Mouse (Mus musculus) right cerebral cortex, postnatal 4 days (tissue): ENCODE measurements around the gene Sdk1.
"Not testable (repeated sequence)": the region's sequence is repeated elsewhere in the genome, so short reads cannot be mapped to it uniquely, and the experiment has no call there.

ENCODE experiments used
- DNase-seq: peaks from one replicate; pipeline ENCODE4 v3.0.0-alpha.2; 2022

Sdk1 gene

DNA sequence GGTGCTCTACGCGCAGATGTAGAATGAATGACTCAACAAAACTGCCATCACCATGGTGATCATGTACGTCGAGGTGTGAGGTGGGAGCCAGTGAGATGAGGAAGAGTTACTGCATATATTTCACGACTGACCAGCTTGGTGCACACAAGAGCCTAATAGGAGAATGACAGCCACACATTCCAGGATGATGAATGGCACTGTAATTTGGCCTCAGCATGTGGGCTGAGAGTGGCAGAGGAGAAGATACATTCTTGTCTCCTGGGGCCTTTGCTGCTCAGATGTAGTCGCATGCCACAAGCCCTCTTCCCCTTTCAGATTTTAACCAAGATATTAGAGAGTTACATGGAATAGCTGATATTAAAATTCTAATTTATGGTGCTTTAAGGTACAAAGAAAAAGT lies 264.0 kb downstream of the Sdk1 start:
- DNase-seq: no peak

DNA sequence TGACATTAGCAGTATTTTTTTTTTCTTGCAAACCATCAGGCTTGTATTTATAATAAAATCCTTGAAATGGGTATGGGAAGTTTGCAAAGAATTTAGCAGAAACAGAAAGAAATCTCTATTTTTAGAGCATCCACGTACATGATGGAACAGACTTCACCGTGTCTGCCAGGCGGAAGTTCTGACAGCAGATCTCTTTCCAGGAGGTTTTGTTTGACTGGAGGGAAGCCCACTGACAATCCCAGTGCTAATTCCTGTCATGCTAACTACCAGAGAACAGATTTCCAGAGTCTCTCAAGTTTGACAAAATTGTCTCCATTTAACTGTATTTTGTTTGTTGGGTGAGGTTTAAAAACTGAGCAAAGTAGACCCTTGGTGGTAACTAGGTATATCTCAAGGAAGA lies 265.1 kb downstream of the Sdk1 start:
- no peak for DNase-seq

DNA sequence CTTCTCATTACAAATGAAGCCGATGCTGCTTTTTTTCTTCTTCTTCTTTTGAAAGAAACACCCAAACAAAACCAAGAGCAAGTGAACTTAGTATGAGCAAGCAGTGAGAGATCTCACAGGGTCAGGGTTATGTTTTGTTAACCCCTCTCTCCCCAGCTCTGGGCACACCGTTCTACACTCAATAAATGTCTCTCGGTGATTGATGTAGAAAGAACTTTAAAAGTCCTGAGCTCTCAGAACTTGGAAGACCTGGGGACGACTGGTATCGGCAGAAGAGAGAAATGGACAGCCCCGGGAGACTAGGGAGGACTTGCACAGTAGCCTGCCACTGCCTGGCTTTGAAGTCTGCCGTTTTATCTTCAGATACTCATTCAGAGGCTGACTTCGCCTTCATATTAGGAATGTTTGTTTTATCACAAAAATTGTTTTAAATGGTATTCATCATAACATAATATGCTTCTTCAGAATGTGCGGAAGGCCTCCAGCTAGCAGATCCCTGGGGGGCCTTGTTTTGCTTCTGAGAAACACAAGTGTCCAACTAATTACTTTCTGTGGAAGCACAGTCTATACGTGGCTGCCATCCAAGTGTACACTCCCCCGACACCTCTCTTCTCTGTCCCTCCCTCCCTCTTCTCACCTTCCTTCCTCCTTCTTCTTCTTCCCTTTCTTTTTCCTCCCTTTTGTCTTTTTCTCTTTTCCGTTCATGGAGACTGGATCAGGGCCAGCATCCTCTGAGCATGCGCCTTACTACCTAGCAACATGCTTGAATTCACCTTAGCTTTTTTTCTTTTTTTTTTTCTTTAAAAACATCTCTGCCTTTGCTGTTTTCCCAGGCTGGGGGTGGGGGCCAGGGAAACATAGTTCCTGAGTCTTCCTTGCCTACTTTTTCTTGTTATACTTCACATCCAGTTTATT lies 283.8 kb downstream of the Sdk1 start:
- DNase-seq: peak; percentile 46

DNA sequence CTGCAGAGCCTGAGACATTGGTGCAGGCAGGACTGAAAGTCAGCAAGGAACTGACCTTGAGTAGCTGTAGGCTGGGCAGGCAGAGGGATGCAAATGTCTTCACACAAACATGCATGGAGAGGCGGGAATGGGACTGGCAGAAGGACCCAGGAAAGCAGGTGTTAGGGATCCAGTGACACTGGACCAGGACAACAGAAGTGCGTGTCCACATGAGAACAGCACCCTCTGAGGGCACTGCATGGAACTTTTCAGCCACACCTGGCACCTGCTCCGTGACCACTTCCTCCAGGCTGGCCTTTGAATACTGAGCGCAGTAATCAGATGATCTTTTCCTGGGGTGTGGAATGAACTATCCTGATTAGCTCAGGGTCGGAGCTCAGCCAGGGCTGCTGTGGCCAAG lies 298.9 kb downstream of the Sdk1 start:
- DNase-seq: no peak

DNA sequence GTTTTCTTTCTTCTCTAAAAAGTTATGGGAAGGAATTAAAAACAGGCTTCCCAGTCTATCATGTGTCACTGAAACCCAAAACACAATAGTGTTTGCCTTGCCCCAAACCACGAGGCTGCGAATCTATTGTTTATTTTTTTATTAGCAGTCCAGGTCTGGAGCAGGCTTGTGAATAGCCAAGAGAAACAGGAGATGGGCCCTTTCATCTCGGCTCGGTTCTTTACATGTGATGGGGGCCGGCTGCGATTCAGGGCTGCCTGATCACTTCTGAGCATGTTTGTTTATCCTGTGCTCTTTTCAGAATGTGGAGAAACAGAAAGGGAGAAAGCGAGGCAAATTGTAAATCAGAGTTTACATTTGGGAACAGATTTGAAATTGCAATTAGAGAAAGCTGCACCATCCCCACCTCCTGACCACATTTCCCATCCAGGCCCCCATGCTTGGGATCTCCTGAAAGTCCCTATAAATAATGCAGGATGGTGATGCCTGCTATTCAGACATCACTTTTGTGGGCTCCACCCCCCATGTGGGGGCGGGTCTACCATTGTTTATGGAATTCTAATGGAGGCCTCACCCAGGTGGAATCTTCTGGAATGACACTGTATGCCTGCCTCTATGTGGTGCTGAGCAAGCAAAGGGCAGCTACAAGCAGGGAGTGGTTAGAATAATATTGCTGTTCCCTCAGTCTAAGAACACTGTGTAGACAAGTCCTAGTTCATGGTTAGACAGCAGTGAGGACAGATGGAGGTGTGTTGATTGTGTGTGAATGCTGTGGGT lies 301.8 kb downstream of the Sdk1 start:
- DNase-seq: no peak

DNA sequence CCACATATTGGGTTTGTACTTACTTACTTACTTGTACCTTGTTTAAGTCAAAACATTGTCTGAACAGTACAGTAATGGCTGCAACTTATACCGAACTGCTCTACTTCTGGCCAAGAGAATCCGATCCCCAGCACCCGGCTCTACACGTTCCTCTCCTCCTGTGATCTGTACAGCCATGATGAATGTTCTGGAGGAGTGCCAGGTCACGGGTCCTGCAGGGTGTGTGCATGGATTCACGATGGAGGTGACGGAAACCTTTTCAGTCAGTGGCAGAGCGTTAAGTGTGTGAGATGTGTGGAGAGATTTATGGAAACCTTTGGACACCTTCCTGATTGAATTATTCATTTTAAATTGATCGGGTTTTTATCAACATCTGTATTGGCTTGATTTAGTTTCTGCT lies 312.2 kb downstream of the Sdk1 start:
- no peak for DNase-seq

DNA sequence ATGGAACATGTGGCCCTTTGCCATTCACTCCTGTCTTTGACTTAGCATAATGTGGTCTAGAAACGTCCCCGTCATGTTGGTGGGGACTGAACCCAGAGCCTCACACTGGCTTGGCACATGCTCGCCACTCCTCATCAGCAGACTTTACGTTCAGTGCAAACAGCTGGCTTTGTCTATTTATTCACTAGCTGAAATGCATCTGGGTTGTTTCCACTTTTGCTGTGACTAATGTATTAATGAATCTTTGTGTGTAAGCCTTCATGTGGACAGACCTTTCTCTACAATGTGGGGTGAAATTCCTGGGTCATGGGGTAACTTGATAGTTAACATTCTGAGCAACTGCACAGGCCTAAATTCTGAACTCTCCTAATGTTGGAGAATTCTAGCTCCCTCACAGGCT lies 317.4 kb downstream of the Sdk1 start:
- DNase-seq: no peak

DNA sequence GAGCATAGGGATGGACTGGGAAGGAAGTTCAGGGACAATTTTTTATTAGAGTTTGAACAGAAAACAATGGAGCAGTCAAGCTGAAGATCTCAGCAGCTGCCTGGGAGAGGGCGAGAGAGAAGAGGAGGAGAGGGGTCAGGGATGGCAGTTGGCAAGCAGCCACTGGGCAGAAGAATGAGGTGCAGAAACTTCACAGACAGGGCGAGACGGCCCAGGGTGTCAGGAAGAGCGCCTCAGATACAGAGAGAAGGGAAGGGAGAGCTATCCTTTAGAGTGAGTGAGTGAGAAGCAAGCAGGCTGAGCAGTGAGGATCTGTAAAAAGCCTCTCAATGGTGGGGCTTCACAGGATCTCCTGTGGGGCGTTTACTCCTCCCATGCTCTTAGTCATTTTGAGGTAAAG lies 319.0 kb downstream of the Sdk1 start:
- DNase-seq: no peak

DNA sequence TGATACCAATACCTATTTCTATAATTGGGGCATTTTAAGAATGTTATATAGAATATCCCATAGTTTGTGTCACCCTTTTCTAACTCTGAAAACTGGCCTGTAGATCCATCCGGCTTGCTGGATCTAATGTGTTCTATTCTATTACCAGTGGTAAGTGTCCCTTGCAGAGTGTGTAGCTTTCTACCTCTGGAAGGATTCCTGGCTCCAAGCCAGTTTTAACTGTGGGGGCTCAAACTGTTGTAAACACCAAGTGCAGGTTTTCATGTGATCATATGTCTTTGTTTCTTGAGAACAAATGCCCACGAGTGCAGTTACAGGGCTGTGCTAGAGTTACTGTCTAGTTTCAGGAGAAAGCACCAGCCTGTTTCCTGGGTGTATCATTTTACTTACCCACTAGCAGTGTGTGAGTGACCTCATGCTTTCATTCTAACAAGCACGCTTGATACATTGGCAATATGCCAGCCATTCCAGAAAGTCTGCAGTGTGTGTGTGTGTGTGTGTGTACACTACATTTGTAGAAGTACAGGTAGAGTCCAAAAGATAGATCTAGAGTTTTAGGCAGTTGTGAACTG lies 320.8 kb downstream of the Sdk1 start:
- no peak for DNase-seq

DNA sequence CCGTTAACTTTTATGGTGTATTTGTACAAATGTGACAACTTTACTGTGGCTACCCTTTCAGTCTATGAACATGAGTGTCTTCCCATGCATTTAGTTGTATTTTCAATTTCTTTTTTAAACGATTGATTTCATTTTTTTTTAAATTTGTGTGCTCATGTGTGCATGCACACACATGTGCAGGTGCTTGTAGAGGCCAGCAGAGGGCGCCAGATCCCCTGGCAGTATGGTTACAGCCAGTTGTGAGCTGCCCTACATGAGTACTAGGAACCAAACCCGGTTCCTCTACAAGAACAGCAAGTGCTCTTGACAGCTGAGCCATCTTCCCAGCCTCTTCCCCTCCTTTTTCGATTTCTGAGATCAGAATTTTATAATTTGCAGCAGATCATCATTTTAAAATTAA lies 322.9 kb downstream of the Sdk1 start:
- no peak for DNase-seq

DNA sequence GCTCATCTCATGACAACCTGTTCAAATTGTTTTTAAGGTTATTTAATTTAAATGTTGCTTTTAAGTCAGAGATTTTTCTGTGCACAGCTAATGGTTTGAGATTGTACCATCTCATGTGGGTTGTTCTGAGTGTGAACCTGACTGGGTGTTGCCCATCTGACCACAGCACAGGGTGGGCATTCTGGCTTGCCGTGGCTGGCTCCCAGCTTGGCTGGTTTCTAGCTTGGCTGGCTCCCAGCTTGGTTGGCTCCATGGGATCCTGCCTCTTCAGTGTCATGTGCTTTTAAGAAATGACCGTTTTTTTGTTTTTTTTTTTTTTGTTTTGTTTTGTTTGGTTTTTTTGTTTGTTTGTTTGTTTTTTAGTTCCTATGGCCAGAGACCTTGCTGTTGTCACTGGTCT lies 326.8 kb downstream of the Sdk1 start:
- DNase-seq: no peak

DNA sequence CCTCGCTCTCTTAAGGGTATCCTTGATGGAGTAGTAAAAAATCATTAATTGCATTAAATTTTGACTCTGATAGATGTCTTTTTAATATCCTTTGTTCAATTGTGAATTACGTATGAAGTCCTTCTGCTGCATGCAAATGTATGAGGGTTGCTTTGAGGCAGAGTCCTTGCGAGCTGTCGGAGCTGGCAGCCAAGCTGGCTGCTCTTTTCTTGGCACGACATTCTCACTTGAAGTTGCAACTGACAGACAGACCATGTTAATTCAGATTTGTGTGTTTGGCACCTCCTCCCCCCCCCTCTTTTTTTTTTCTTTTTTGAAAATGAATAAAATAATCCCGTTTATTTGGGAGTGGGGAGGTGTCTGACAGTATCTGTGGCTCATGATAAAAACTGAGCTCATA lies 329.2 kb downstream of the Sdk1 start:
- peak; percentile 30 for DNase-seq

DNA sequence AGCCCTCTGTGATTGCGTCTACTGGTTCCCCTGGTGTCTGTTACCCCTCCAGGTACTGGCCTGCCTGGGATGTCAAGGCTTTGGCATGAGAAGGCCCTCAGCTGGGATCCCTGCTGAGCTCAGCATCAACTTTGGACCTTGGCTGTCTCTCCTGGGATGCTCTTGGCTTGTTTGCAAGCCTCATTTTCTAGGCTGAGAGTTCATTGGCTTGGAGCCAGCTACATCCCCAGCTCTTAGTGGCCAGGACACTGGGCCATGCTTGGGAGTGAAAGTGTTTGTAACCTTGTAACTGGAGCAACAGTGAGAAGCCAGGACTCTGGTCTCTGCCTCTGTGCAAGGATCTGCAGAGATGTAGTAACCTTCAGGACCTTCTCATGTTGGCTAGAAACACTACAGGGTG lies 333.0 kb downstream of the Sdk1 start:
- no peak for DNase-seq

DNA sequence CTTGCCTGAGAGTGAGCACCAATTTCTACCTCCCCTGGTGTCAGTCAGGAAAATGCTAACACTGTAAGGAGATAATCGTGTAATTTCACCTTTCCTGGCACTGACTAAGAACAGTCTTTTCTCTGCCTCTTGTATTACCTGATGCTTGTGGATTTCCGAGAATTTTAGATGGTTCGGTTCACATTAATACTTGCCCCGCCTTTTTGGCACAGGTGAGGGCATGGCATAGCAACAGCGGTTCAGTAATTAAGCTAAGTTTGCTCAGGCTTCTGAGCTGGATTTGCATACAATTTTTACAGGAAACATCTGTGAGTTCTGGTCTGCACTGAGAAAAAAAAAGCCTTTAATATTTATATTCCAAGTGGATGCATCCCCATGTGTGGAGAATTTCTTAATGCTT lies 350.0 kb downstream of the Sdk1 start:
- DNase-seq: no peak

DNA sequence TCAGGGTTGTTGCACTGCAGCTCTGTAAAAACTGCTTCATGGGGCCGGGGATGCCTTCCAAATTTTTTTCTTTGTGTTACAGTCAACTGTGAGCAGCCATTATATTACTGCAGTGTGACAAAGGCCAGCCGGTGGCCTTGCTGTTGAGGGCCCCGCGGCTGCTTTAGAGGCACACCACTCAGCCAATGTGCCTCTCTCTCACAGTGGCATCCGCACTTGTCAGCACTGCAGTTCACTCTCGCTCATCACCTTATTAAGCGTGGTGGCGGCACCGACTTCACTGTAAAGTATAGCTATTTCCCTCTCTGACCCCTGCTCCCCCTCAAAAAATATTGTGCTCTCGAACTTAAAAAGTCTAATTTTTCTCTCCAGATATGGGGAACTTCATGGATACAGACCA lies 371.4 kb downstream of the Sdk1 start:
- DNase-seq: no peak

DNA sequence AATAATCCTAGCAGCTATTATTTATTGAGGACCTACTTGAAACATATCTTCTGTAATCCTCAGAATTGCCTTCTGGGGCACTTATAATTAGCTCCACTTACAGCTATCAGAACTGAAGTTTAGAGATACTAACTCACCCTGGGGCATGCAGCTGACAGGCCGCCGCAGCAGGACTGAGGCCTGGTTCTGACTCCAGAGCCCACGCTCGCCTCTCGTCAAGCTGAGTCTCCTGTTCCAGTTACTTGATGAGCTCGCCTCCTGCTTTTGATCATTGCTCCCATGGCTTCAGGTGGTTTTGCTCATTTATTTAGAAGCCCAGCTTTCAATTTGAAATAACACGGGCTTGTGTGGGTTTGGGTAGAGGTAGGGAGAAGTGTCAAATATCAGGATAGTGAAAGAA lies 374.5 kb downstream of the Sdk1 start:
- DNase-seq: no peak

DNA sequence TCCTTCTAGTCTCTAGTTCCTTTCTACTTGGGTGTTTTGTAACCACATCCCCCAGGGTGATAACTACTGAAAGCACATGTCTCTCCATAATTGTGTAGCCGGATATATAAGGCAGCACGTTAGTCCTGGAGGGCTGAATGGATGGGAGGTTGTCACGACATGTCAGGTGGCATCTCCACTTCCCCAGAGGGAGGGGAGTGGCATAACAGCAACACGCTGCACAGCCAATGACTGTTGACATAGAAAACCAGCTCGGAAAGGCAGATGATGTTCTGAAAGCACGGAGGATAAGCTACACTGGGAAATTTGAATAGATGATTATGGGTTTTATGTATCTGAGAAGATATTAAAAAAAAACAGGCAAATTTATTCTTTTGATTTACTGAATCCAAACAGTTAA lies 376.4 kb downstream of the Sdk1 start:
- no peak for DNase-seq

DNA sequence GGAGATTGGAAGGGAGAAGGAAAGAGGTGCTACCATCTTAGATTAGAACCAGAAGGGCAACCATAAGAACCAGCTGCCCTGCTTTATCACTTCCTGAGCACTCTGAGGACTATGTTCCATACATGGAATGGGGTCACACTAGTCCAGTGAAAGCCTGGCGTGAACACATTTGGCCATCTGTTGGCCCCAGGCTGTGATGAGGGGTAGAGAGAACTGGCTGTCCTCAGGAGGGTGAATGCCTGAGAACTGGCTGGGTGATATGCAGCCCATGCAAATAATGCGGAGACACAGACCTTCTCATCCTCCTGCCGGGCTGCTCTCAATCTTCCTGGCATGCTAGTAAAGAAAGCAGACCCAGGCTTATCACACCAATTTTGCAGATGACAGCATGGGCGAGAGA lies 384.1 kb downstream of the Sdk1 start:
- DNase-seq: no peak

DNA sequence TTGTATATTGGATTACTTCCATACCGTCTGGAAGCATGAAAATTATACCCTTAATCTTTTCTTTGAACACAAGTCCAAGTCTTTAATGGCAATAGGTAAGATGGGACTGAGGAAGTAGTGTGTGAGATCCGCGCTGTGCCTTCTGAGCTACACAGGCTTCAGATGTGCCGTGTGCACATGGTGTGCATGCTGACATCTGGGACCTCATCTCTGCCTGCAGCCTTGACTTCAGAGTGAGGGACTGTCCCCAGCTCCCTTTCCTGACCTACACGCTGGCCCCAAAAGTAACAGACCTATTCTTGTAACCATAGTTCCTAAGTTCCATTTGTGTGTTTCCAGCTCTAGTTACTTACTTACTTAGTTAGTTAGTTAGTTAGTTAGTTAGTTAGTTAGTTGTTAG lies 390.4 kb downstream of the Sdk1 start:
- DNase-seq: no peak

DNA sequence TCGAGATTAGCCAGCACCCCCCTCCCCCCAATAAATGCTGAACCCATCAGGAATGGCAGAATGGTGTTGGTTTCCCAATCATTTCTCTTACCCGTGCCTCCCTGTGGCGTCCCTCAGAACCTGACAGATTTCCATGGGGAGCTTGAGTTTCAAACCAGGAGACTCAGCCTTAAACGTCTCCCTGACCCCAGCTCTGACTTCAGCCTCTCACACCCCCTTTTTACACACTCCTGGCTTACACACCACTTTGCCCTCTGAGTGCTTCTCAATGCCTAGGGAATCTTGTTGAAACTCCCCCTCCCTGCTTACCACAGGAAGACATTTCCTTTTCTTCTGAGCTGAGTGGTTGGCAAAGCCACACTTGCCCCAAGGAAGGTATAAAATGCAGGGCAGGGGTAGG lies 392.0 kb downstream of the Sdk1 start:
- DNase-seq: no peak

DNA sequence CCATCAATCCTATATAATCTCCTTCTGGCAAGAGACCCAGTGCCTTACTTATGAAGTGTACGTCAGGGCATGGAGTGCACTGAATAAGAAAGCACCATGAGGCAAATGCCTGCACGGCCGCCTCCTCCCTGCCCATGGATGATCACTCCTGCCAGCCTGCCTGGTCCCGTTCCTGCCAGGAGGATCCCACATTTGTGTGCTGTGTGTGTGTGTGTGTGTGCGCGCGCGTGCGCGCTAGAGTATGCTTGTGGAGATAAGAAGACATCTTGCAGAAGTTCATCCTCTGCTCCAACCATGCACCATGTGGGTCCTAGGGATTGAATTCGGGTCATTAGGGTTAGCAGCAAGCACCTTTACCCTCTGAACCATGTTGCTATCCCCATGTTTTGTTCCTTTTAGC lies 395.1 kb downstream of the Sdk1 start:
- no peak for DNase-seq

DNA sequence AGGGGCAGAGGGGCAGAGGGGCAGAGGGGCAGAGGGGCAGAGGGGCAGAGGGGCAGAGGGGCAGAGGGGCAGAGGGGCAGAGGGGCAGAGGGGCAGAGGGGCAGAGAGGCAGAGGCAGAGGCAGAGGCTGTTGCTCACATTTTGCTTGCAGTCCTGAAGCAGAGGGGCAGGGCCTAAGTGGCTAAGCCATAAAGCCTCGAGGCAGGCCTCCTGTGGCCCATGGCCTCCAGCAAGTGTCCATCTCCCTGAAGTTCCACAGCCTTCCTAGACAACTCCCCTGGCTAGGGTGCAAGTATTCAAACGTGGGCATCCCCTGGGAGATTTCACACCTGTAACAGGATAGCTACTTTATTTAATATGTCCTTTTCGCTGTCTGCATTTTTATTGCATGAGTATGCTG lies 395.8 kb downstream of the Sdk1 start:
- not testable (repeated sequence) for DNase-seq

DNA sequence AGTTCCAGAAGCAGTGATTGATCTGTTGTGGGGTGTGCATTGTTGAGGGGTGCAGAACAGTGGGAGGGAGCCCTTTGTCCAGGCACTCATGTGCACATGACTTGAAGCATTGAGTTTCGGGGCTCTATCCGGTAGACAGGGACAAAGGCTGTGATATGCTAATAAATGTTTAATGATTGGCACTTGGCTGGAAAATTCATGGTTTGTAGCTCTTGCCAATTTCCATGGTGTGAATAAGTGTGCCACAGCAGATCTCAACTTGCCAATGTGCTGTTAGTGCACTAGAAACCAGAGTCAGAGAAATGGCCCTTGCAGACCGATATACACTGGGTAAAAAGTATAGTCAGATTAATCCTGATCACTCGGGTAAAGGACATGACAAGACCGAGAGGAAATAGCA lies 404.4 kb downstream of the Sdk1 start:
- DNase-seq: no peak

DNA sequence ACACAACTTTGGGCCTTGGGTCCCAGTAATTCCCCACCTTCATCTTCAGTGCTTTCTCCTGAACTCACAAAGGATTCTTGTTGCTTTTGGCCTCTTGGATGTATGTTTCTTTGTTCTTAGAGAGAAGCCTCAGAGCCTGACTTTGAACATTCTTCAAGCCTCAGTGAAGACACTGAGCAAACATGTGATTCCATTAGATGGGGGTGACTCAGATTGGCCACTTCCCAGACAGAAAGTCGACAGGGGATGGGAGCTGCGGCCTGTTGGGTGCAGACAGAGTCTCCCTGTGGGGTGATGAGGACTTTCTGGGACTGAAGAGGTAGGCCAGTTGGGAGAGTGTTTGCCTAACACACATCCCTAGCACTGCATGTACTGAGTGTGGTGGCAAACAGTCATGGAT lies 405.3 kb downstream of the Sdk1 start:
- no peak for DNase-seq
